ENCODE assay signal across 14 mouse cellular contexts in the genomic region with DNA sequence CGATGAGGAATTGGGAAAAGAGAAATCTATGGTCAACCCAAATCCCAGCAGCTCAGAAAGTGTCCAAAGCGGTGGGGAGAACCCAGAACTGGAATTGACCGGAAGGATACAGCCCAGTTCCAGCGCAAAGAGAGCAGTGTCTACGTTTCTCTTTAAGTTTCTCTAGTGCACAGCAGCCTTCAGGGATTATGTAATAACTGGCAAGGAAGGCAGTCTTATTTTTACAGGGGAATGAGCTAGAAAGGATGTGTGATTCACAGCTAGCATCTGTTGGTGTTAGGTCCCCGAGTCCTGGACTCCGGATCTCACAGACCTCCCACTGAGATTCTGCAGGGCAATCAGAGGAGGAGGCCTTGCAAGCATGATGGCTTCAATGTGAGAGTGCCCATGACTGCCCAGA.
DNase-seq lines count a peak whose midpoint lies in the region; TF ChIP-seq lines count a peak whose summit lies in the region.
"Had no signal": no experiment of that assay in that cellular context is flagged by ENCODE, and none has a peak within 500 bp of the region (broad histone marks: within the 10 kb centered on the region; RNA-seq: fewer than 3 reads in every experiment).

No protein-coding gene starts in this region.

- no peaks in the 10 kb centered on the region for H3K36me3 ChIP-seq in kidney, adult 2 months (ENCODE audit: control insufficient read depth, insufficient read depth, low read length)
- H3K36me3 ChIP-seq: intestine, embryonic 15.5 days had no signal

- intact Hi-C loops in left cerebral cortex, postnatal 4 days (cut with DNase I), result no loop called here

- no peaks in the 10 kb centered on the region for H3K4me1 ChIP-seq in kidney, adult 2 months (ENCODE audit: control insufficient read depth, insufficient read depth, low read length)
- H3K4me1 ChIP-seq: intestine, embryonic 15.5 days had no signal

- H3K4me3 ChIP-seq in kidney, adult 2 months (ENCODE audit: insufficient read depth, low read depth, low read length), result no peak overlapping the region
- H3K4me3 ChIP-seq: intestine, embryonic 15.5 days had no signal

- no peak overlapping the region for H3K27ac ChIP-seq in kidney, adult 2 months (ENCODE audit: insufficient read depth, low read depth, low read length)
- H3K27ac ChIP-seq: intestine, embryonic 15.5 days; stomach, postnatal 0 days had no signal

- DNase-seq in frontal cortex, adult 2 months (ENCODE audit: extremely low spot score in 1 of 2, low spot score in 1 of 2), result peak; percentile 46 to 81
- no peak for DNase-seq in frontal cortex, postnatal 14 days (ENCODE audit: low spot score in 2 of 2)
- DNase-seq in left cerebral cortex, adult 11 months (ENCODE audit: low spot score), result peak; percentile 42
- DNase-seq in left cerebral cortex, postnatal 4 days, result no peak
- DNase-seq in left cerebral cortex, adult 9 months (ENCODE audit: low spot score in 2 of 2), result peak; percentile 40 to 58
- peak; percentile 15 to 68 for DNase-seq in lung, postnatal 4 days
- no peak for DNase-seq in kidney, adult 2 months
- DNase-seq in natural killer cell, adult 2 months (ENCODE audit: low spot score in 2 of 2), result no peak
- DNase-seq: adrenal gland, postnatal 10 days; cerebellum, postnatal 36 days; kidney, postnatal 14 days; spleen, adult 18-20 months had no signal

- TF ChIP-seq POLR2A in kidney, adult 2 months (IDR thresholded peaks at IDR 0.05; ENCODE audit: low read depth, low read length), result no peak

- no peak for TF ChIP-seq CTCF in kidney, adult 2 months (conservative IDR thresholded peaks at IDR 0.05; ENCODE audit: insufficient read depth, insufficient read length, low read depth, low read length)

- 76% methylated on average over 7 of the region's 7 CpGs for WGBS in kidney, adult 2 months

- no peaks in the 10 kb centered on the region; the same call in 1 of the 2 replicates for H3K27me3 ChIP-seq in kidney, adult 2 months (replicated peaks; ENCODE audit: control insufficient read depth, insufficient read depth, low read length)
- H3K27me3 ChIP-seq: intestine, embryonic 15.5 days had no signal

Comparison
In these comparisons a context has a peak if more than half of its experiments do, and no peak if none do; other contexts are left out.
1. DNase-seq: peak in frontal cortex, adult 2 months (2 of 2), left cerebral cortex, adult 11 months (single experiment), left cerebral cortex, adult 9 months (2 of 2) and lung, postnatal 4 days (2 of 2); none in frontal cortex, postnatal 14 days (0 of 2), left cerebral cortex, postnatal 4 days (single experiment), kidney, adult 2 months (single experiment) and natural killer cell, adult 2 months (0 of 2).